Mouse (Mus musculus) heart, adult 11 months (tissue): ENCODE measurements around the gene Trim44.

Experiments used
- DNase-seq: peaks from one replicate; pipeline ENCODE4 v3.0.0; 2022

The Trim44 gene

DNA sequence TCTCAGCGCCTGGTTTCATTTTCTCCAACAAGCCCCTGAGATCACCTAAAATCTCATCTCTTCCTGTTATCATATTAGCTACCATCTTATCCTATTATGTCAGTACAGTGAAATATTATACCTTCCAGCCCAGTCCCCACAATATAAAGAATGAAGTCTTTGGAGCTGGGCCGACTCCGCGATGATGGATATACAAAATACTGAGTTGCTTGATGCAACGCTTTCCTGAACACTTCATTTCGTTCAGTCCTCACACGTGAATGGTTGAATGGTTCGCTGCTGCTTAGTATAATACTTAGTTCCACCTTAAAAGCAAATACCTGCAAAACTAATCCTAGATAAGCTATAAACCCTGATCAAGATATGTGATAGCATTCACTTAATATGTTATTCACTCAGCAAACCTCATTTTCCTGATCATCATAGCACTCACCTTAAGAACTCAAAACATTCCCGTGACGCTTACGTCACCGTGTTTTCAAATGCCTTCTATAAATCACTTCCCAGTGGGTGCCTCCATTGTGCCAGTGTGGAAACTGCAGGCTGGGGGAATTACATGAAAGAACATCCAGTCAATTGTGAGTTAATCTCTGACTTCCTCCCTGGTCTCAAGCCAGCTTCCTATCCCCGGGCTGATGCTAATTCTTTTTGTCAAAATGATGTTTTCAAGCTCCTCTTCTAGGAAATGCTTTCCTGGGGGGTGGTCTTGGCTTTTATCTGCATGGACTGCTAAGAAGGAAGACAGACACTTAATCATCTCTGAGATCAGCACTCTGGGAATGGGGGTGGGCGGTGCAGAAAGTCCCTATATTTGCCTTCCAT lies at the start of gene Trim44:
TSS of gene Trim44 (minus strand) at position 466 of the 822 bp plus-strand sequence.
- DNase-seq = peak; percentile 85

DNA sequence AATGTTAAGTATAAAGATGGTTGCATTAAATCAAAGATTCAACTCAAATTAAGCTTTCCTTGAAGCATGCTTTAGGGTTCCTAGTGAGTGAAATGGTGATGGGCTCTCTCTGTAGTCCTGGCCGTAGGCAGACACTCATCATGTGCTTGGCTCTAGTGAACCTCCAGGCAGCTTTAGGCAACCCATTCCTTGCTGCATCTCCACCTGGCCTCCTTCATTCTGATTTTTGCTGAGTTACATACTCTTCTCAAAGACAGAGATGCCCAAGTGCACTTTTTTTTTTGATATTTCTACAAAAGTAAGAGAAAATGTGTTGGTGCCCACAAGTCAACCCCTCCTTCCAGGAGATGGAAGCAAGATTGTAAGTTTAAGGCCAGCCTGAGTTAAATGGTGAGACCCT lies 47.5 kb upstream of the Trim44 start:
- DNase-seq = peak; percentile 66

DNA sequence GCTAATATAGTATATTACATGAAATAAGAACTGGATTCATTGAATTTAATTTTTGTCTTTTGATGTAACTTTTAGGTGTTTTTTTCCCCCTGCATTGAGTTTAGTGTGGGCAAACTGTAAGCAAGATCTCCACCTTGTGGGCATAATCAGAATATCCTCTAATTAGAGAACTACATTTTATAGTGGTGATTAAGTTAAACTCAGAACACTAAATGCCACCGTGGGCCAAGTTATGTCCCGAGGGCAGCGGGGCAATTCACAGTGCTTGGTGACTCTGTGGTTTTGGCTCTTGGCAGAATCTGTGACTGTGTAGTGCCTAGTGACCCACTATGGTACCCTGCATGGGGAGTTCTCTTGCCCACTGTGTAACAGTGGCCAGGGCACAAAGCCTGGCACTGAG lies 45.8 kb upstream of the Trim44 start:
- peak; percentile 71 for DNase-seq

DNA sequence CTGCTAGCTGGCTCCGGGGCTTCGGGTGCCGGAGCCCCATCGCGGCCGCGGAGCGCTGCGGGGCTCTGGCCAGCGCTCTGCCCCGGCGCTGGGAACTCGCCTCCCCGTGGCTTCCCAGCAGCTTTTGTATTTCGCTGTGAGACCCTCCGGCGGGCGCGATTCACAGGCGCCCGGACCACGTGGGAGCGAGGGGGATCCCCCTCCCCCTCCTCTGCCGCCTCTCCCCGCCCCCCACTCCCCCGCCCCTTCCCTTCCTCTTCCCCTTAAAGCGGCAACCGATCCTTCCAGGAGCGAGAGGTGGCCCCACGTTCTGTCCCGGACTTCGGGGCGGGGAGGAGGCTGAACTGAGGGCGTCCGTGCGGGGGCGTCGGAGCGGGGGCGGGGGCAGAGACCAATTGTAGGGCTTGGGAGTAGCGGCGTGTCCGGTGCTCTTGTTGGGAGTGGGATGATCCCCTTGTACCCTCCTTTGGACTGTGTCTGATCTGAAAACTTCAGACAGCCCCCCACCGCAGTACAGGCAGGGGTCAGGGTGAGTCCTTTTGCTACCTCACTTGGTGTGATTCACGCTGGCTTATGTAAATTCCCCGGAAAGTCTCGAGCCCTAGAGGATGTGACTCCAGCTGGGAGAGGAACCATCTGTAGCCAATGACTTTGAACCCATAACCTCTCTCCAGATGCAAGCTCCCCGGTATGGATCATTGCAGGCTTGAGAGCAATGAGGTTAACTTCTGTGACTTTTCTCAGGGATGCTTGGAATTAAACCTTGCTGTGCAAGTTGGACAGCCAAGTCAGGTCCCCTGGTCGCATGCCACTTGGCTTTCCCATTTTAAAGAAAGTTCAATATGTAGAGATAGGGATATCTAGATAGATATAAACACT lies 44.3 kb upstream of the Trim44 start, which contains the start of gene Fjx1:
TSS of gene Fjx1 (minus strand) at position 829 of the 879 bp plus-strand sequence.
- DNase-seq = peak; percentile 95

DNA sequence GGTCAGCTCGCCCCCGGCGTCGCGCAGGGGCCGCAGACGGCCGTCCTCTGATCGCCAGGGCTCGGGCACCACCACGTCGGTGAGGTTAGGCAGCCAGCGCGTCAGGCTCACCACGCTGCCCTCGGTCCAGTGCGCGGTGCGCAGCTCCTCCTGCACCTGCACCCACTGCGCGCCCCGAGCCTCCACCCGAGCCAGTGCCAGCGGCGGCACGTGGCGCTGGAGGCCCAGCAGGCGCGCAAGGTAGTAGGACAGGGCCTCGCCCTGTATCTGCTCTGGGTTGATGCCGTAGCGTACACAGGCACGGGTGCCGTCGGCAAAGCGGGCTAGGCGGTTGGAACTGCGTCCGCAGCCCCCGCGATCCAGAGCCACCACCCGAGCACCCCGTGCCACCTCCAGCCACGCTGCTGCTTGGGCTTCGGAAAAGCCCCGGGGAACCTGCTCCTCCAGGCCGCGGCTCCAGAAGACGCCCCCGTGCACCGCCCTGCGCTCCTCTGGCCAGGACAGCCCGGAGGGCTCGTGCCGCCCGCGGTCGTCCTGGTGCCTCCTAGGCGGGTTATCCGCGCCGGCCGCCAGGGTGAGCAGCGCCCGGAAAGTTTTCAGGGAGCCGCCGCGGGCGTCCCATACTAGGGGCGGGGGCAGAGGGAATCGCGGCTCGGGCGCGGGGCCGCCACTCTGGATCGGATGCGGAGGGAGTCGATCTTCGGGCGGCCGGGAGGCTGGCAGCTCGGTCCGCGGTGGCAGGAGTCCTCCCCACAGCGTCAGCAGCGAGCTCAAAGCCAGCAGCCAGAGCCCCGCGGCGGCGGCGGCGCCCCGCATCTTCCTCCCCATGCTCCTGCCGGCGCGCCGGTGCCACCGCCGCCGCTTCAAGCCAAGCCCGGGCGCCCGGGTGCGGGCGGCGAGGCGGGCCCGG lies 43.4 kb upstream of the Trim44 start:
- DNase-seq = peak; percentile 90

DNA sequence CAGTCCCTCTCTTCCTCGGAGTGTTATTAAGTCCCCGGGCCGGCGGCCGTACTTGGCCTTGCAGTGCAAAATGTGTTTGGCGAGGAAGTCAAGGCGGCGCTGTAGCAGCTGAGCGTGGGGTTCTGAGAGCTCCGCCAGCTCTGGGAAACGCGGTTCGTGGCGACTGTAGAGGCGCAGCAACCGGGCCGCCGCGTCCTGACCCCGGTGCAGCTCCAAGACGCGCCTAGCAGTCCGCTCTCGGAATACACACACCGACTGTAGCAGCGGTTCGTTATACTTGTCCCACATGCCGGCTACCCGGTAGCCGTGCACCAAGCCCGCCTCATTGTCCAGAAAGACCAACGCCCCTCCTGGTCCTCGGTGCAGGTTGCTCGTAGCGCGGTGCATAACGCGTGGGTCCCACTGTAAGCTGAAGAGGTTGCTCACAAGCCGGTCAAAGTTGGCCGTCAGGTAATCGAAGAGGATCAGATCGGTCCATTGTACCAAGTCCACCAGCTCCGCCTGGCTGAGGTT lies 42.7 kb upstream of the Trim44 start:
- DNase-seq = peak; percentile 94

DNA sequence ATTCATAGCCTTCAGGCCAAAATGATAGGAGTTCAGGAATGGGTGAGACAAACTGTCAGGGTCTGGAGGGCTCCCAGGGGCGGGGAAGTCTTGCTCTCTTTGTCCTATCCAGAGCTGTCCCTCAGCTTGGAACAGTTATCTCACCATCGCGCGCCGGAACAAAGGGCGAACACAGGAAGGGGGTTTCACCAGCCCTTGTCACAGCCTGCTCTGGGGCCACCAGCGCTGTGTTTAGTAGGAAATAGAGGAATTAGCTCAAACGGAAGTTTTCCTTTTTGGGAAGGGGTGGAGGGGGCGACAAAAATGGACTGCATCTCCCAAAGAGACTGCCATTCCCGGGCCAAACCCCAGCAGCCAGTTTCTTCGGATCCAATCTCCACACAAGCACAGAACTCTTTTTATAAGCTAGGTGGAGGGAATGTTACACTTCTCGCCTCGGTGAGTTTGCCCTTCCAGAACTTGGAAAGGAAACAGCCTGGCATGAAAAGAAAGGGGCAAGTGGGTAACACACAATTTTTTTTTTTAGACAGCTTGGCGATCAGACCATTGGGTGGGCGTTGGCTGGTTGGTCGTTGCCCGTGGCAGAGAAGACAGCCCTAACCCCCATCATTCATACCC lies 42.1 kb upstream of the Trim44 start:
- peak; percentile 88 for DNase-seq

DNA sequence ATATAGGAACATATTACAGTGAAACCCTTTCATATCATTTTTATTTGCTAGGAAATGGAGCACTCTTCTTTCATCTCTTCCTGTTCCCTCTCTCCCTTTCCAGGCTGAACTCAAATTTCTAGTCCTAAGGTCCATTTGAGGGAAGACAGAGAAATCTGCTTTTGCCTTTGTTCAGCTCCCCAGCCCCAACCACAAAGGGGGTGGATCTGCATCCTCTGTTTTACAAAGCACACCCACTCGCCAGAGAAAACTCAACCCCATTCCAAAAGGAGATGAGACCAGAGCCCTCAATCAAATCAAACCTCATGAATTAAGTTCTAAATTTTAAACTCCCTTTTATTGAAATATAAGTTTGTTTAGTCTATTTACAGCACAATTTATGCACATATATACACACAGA lies 41.4 kb upstream of the Trim44 start:
- peak; percentile 82 for DNase-seq

DNA sequence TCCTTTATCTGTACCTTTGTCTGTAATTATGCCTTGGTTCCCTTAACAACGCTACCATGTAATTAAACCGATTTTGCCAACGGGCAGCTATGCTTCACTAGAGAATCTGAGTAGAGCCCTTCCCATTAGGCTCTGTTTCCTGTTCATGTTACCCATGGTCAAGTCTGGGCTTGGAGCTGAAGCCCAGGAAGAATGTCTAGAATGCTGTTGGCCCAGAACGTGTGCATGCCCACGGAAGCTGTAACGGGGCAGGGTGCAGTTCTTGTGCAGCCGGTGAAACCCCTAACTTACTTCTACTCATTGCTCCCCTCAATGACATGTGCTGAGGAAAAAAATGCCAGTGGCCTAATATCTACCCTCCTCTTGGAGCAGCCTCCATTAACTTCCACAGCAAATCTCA lies 40.2 kb upstream of the Trim44 start:
- DNase-seq = peak; percentile 74

DNA sequence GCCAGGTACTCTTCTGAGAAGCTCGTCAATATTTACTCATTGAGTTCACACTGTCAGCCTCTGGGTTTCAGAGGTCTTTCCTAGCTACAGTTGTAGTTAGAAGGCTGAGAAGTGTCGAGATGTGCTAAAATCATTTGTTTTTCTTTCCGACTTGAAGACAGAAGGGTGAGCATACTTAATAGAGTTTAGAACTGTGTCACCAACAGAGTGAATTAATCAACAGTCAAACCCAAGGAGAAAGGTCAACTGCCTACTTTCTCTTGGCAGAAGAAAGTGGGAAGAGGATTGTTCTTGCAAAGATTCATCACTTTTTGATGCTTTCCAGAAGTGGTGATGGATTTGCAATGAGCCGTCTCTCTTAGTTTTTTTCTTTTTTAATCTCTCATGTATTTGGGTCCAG lies 39.2 kb upstream of the Trim44 start:
- DNase-seq = peak; percentile 60

DNA sequence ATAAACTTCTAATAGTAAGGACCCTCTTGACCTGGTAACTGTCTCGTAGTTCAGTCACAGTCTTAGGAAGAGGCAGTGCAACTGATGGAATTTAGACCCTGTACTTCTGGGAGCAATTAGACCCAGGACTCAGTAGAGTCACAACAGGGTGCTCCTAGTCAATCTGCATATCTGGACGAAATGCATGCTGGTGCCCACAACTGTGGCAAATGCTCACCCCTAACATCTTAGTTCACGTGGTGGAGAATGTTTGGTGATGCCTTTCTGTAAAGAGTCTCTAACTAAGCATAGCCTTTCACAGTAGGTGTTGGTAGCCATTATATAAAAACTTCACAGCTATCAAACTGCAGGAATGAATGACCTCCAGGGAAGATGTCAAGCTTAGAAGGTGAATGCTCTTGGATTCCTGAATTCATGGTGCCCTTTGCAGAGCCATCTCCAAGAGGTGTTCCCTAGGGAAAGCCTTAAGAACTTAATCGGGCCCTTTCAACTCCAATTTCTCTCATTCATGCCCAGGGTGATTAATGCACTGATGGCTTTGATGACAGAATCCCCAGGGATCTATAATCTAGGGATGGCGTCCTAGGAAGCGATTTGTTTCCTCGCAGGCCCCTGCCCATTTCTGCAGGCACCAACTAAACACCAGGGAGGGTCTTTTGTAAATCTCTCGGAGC lies 29.9 kb upstream of the Trim44 start:
- DNase-seq = peak; percentile 52

DNA sequence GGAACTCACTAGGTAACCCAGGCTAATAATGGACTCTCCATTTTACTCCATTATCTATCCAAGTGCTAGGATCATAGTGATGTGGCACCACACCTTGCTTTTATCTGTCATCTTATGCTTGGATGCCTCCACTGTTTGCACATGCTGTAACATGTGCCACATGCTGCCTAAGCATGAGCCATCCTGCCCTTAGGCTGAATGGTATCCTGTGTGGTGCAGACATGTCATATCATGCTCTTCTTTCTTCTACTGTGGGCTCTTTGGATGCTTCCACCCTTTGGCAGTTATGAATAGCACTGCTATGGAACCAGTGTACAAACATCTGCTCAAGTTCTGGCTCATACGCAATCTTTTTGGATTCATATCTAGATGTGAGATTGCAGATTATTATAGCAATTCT lies 26.3 kb upstream of the Trim44 start:
- DNase-seq = peak; percentile 36

DNA sequence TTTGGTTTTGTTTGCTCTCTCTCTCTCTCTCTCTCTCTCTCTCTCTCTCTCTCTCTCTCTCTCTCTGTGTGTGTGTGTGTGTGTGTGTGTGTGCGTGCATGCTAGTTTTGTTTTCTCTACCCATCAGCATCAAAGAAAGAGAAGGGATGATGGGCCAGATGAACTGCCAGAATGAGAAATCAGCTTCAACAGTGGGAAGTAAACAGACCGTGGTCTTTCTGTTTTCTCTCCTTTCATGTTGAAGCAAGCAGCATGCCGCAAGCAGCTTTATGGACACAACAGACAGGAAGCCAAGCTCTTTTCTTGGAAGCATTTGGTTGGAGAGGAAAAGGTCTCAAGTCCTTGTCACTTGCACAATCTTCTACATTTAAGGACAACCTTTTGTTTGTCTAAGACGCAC lies 23.5 kb upstream of the Trim44 start:
- DNase-seq = peak; percentile 33

DNA sequence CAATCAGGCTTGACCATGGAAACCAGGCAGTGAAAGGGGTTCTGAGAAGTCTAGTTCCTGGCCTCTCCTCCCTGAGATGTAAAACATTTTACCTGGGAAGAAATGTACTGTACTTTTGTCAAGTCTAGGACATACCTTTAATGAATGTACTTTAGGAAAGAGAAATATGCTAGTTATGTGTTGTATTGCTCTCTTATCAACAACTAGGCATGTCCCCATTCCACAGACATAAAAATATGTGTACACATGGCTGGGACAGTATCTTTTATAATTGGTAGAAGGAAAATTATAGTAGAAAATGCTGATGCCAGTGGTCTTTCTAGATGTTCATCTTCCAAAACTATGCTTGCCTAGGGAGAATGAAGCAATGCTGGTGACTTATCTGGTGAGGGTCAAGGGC lies 20.3 kb upstream of the Trim44 start:
- DNase-seq = no peak

DNA sequence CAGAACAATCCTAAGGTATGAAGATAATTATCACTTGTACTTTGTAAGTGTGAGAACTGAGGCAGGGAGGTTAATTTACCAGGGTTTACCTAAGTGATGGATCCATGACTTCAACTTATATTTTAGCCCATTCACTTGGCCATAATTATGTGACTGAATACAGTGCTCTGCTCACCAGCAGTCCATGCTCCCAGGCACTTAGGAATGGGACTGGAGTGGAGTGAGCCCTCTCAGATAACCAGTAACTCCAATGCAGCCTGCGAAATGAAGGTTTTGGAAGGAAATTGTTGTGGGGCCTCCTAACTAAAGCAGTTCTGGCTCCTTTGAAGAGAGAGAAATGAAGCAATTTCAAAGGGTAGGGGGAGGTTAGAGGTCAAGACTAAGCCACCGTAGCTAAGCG lies 18.8 kb upstream of the Trim44 start:
- DNase-seq = peak; percentile 3

DNA sequence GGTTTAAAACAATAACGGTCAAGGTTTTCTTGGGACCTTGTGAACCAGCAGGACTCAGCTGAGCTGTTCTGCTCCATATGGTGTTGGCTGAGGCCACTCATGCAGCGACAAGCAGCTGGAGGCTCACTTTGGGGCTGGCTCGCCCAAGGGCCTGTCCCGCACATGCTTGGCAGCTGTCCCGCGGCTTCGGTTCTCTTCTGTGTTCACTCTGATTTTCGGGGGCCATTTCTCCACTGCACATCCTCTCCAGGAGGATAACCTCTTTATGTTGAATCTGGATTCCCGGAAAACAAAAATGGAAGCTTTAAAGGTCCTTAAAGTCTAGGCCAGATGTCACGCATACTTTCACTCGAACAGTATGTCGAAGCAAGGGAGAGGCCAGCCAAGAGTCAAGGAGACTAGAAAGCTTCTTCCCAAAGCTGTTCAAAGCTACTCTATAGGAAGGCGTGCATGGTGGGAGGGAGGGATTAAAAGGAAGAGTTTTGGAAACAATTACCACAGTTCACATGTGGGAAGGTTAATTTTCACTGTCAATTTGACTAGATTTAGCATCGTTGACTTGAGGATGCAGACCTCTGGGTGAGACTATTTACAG lies 8.6 kb upstream of the Trim44 start:
- peak; percentile 80 for DNase-seq

DNA sequence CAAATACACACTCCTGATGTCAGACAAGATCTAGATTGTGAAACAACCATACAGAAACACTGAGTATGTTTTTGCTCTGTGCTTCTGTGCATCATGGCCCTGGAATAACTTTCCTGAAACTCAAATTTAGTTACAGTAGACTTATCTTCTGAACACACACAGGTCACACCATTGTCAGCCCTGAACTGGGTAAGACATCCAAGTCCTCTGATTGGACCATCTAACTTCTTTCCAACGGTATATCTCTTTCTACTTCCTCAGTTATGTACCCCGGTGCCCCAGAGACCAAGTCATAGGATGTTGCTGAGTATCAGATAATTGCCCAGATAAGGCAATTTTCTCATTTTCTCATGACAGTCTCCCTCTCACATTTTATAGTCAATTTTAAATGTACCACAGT lies 5.1 kb upstream of the Trim44 start:
- no peak for DNase-seq

DNA sequence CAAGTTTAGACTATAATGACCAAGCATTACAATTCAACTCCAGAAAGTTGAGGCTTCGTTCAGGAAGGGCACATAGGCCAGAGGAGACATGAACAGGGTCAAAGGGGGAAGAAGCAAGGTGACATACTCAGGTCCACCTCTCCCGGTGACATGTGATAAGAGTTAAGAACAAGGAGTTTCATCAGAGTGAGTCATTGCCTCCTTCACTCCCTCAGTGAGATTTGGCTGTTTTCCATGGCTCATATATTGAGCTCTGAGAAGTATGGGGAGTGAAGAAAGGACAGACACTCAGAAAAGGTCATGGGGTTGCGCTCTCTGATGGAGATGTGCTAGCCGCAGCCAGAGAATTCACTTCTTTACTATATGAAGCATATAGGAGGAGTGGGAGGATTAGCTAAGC lies 3.0 kb upstream of the Trim44 start:
- no peak for DNase-seq

DNA sequence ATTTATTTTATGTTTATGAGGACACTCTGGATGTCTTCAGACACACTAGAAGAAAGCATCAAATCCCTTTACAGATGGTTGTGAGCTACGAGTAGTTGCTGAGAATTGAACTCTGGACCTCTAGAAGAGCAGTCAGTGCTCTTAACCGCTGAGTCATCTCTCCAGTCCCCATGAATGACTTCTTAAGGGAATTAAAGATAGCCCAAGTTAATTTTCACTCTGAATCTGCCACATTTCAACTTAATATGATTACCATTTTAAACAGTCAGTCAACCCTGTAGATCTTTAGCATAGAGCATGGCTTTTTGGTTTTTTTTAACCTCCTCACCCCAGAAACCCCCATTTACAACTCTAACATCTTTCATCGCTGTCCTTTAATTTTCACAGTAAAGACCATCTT lies 2.1 kb upstream of the Trim44 start:
- no peak for DNase-seq

DNA sequence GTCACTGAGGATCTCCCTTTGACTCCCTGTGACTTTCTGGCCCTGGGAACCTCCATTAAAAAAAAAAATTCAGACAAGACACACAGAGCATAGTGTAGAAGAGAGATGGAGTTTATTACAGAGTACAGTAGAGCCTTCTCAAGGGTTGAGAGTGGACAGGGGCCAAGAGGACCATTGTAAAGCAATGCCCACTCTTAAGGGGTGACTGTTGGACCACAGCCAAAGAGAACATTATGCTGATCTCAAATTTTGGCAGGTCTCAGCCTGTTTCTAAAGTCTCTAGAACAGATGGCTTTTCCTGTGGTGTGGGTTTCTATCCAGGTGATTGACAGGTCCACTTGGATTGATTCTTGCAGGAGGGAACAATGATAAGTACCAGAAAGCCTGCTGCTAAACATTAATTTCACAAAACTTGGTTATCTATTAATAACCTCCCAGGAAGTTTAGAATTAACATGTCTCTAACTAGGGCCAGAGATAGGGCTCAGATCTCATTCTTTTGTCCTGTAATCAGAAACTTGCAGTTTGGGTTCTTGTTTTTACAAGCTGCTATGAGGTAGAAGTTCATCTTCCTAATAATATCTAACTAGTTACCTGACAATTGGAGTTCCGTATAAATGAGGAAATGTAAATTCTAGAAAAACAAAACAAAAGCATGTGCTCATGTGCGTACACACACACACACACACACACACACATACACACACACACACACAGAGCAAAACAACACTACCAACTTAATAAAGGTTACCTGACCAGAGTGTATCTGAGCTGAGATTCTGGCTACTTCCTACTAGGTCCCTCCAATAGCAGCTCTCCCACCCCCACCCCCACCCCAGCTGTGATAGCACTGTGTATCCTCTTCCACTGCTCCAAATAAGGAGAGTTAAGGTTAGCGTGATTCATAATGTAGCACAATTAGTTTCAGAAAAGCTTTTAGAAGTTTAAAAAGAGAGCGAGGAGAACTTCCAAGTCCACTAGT lies 1.0 kb downstream of the Trim44 start:
- no peak for DNase-seq
